Mouse (Mus musculus): ENCODE data around the gene Rnase4.

- TF ChIP-seq CTCF (IDR thresholded peaks at IDR 0.05) (no peak), EP300 (IDR thresholded peaks at IDR 0.05) (0 out of 2 replicates have a peak, but pooled peaks have one; percentile 23)
Measured at GRCm38 (mm10) chr14:51095736-51096524, 5.1 kb downstream of the Rnase4 start.
